Mouse (Mus musculus) stomach, postnatal 0 days (tissue): ENCODE results near the gene Shisal1.

Experiments
- CTCF ChIP-seq: IDR thresholded peaks from 2 replicates; pipeline ENCODE4 v1.5.1; 2016; ENCODE audit warnings: antibody characterized with exemption, low read depth, mild to moderate bottlenecking, moderate library complexity
- EP300 ChIP-seq: optimal IDR thresholded peaks from 2 replicates; pipeline ENCODE3; 2016; ENCODE audit warnings: antibody characterized with exemption

GRCm38 (mm10) chr15:84417592-84418265 is 29.2 kb downstream of the Shisal1 start:
- no peak for TF ChIP-seq CTCF
- TF ChIP-seq EP300, result no peak
